24 mouse cellular contexts compared by ENCODE assay signal in genomic region chr5:135898995-135899394, GRCm38 (mm10). TPM values are rescaled to one million over a fixed set of nuclear protein-coding genes. Genes with fewer than 3 reads are reported as not detected.
DNase-seq lines count a peak whose midpoint lies in the region; ATAC-seq and TF ChIP-seq lines count a peak whose summit lies in the region.
"Had no signal": no experiment of that assay in that cellular context is flagged by ENCODE, and none has a peak within 500 bp of the region (broad histone marks: within the 10 kb centered on the region; RNA-seq: fewer than 3 reads in every experiment).

No protein-coding gene starts in this region.

- intact Hi-C loops in left cerebral cortex, postnatal 14 days (cut with DNase I), result no loop called here

- no peak overlapping the region for H3K27ac ChIP-seq in intestine, postnatal 0 days (ENCODE audit: low read depth, low read length)
- H3K27ac ChIP-seq in intestine, embryonic 15.5 days, result no peak overlapping the region

- no peak for TF ChIP-seq CTCF in intestine, postnatal 0 days (IDR thresholded peaks at IDR 0.05; ENCODE audit: low read depth)

- H3K4me2 ChIP-seq in intestine, postnatal 0 days (replicated peaks; ENCODE audit: low read depth), result no peak overlapping the region
- no peak overlapping the region for H3K4me2 ChIP-seq in intestine, embryonic 15.5 days (replicated peaks)

- no peaks in the 10 kb centered on the region for H3K27me3 ChIP-seq in intestine, postnatal 0 days (replicated peaks; ENCODE audit: control insufficient read depth, insufficient read depth, low read length)
- H3K27me3 ChIP-seq in intestine, embryonic 15.5 days (replicated peaks), result no peaks in the 10 kb centered on the region
- H3K27me3 ChIP-seq: CH12.LX, Patski had no signal

- H3K4me3 ChIP-seq in intestine, postnatal 0 days (ENCODE audit: low read depth, low read length), result no peak overlapping the region
- H3K4me3 ChIP-seq in intestine, embryonic 15.5 days (replicated peaks), result no peak overlapping the region

- 49% methylated on average over 4 of the region's 4 CpGs for WGBS in intestine, postnatal 0 days
- 59% methylated on average over 4 of the region's 4 CpGs for WGBS in intestine, embryonic 15.5 days

- no peaks in the 10 kb centered on the region for H3K4me1 ChIP-seq in intestine, postnatal 0 days (replicated peaks; ENCODE audit: control insufficient read depth, insufficient read depth, low read length)
- 0 out of 2 replicates have a peak, but pooled peaks cover 3% of the 10 kb centered on the region for H3K4me1 ChIP-seq in intestine, embryonic 15.5 days (replicated peaks)

- ATAC-seq in intestine, postnatal 0 days, result no peak
- ATAC-seq in intestine, embryonic 15.5 days, result no peak
- ATAC-seq: activated CD4-positive, CD25-positive, alpha-beta regulatory T cell, adult 4 months; CD4-positive, CD25-positive, alpha-beta regulatory T cell, adult 4 months; Patski had no signal

- peak; percentile 10 for DNase-seq in cerebellum, adult 9-11 months
- DNase-seq in cerebellum, postnatal 25 days, result no peak
- DNase-seq in 416B (ENCODE audit: low read depth), result peak; percentile 70
- peak; percentile 72 for DNase-seq in yolk sac, embryonic 10.5 days (ENCODE audit: low spot score)
- no peak for DNase-seq in lung, adult 18-20 months
- no peak for DNase-seq in left cerebral cortex, postnatal 14 days (ENCODE audit: low spot score in 2 of 2)
- DNase-seq: adrenal gland, adult 2 months; adrenal gland, adult 8-10 months; adrenal gland, postnatal 10 days; adrenal gland, postnatal 14 days; adrenal gland, postnatal 25 days; adrenal gland, postnatal 36 days; B cell, adult 2 months; cerebellum, adult 11 months; cerebellum, adult 11-12 months; cerebellum, adult 18-20 months had no signal

- H3K9ac ChIP-seq in intestine, postnatal 0 days (ENCODE audit: low read depth, low read length), result 0 out of 2 replicates have a peak overlapping the region, but pooled peaks have one; percentile 7
- H3K9ac ChIP-seq in intestine, embryonic 15.5 days, result no peak overlapping the region

- no peaks in the 10 kb centered on the region for H3K36me3 ChIP-seq in intestine, postnatal 0 days (ENCODE audit: control insufficient read depth, insufficient read depth)
- no peaks in the 10 kb centered on the region for H3K36me3 ChIP-seq in intestine, embryonic 15.5 days

- H3K9me3 ChIP-seq in intestine, postnatal 0 days (ENCODE audit: control insufficient read depth), result no peaks in the 10 kb centered on the region
- no peaks in the 10 kb centered on the region for H3K9me3 ChIP-seq in intestine, embryonic 15.5 days
- H3K9me3 ChIP-seq: G1E had no signal

RNA-seq across cellular contexts. Expression of gene Hspb1, which starts 11.3 kb away (rescaled TPM):
- polyA plus RNA-seq in intestine, postnatal 0 days (2015; fragmentation: Nextera tagmentation; extraction: Ambion mirVana), result 107 and 120 TPM in 2 replicates
- polyA plus RNA-seq in intestine, embryonic 15.5 days (2015; fragmentation: Nextera tagmentation; extraction: Ambion mirVana), result 113 and 116 TPM in 2 replicates
- 1 to 10 TPM; 6.9 to 9.4 TPM for total RNA-seq in left cerebral cortex, postnatal 14 days (2021)
- total RNA-seq: G1E, MEL had no signal
- polyA plus RNA-seq: activated CD4-positive, CD25-positive, alpha-beta regulatory T cell, adult 4 months; G1E had no signal

RNA-seq across cellular contexts. Expression of gene Ywhag, which starts 35.4 kb away (rescaled TPM):
- 57.1 and 61.8 TPM in 2 replicates for polyA plus RNA-seq in intestine, postnatal 0 days (2015; fragmentation: Nextera tagmentation; extraction: Ambion mirVana)
- 151 and 154 TPM in 2 replicates for polyA plus RNA-seq in intestine, embryonic 15.5 days (2015; fragmentation: Nextera tagmentation; extraction: Ambion mirVana)
- 1,000 to 10,000 TPM; 1,469 to 1,528 TPM for total RNA-seq in left cerebral cortex, postnatal 14 days (2021)

Comparison
In these comparisons a context has a peak if more than half of its experiments do, and no peak if none do; other contexts are left out.
1. DNase-seq: peak in cerebellum, adult 9-11 months (single experiment), 416B (single experiment) and yolk sac, embryonic 10.5 days (single experiment); none in cerebellum, postnatal 25 days (0 of 2), lung, adult 18-20 months (0 of 2) and left cerebral cortex, postnatal 14 days (0 of 2).